Mouse (Mus musculus) lung, adult 2 months (tissue): ENCODE measurements around the gene Flvcr2.

Experiments used
- CTCF ChIP-seq: fragments of 200-500 bp; IDR thresholded peaks from 2 replicates; pipeline ENCODE4 v1.5.1; 2011; ENCODE audit warnings: mild to moderate bottlenecking, low read length, control low read depth; ENCODE audit not compliant: insufficient read depth
- POLR2A ChIP-seq: fragments of 200-500 bp; IDR thresholded peaks from 2 replicates; pipeline ENCODE4 v1.6.1; 2011; ENCODE audit warnings: low read depth, mild to moderate bottlenecking, control low read depth, low read length, borderline replicate concordance; ENCODE audit errors: extremely low read depth

DNA sequence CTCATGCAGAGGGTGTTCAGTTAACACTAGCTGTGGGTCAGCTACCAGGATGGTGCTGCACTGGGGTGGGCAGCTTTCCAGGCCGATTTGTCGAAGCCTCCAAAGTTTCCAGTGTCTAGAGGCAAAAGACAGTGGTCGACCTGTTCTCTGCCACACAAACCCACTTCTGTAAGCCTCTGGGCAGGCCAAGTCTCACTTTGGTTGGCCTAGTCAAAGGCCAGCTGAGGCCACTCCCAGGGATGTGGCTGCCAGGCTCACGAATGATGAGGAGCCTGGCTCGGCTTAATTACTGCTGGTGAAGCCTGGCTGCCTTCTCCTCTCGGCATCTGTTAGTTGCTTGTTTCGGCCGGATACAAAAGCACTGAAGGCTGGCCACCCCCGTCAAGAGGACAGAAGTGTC, 53.7 kb downstream of the Flvcr2 start:
- TF ChIP-seq CTCF: no peak
- no peak for TF ChIP-seq POLR2A
